Comparison of ENCODE assay signal across 19 mouse cellular contexts in genomic region chr1:162515116-162515515, GRCm38 (mm10). TPM values are rescaled to one million over a fixed set of nuclear protein-coding genes. Genes with fewer than 3 reads are reported as not detected.
"Had no signal": no experiment of that assay in that cellular context is flagged by ENCODE, and none has a peak within 500 bp of the region (broad histone marks: within the 10 kb centered on the region; RNA-seq: fewer than 3 reads in every experiment).

No protein-coding gene starts in this region.

- H3K4me1 ChIP-seq: lung, embryonic 15.5 days; midbrain, embryonic 13.5 days; midbrain, embryonic 15.5 days; neural tube, embryonic 12.5 days; stomach, embryonic 15.5 days had no signal

- H3K9me3 ChIP-seq: lung, embryonic 15.5 days; megakaryocyte, embryonic 14.5 days; midbrain, embryonic 13.5 days; midbrain, embryonic 15.5 days; neural tube, embryonic 12.5 days; stomach, embryonic 15.5 days had no signal

- H3K36me3 ChIP-seq: lung, embryonic 15.5 days; midbrain, embryonic 13.5 days; midbrain, embryonic 15.5 days; neural tube, embryonic 12.5 days; stomach, embryonic 15.5 days had no signal

- H3K9ac ChIP-seq: lung, embryonic 15.5 days; midbrain, embryonic 13.5 days; midbrain, embryonic 15.5 days; neural tube, embryonic 12.5 days; stomach, embryonic 15.5 days had no signal

- DNase-seq: lung, adult 2 months; lung, postnatal 14 days; lung, postnatal 36 days; right cerebral cortex, postnatal 14 days; thymus, adult 2 months; thymus, postnatal 14 days; thymus, postnatal 36 days had no signal

- ATAC-seq: lung, postnatal 0 days; midbrain, embryonic 13.5 days; midbrain, embryonic 15.5 days had no signal

- H3K4me2 ChIP-seq: lung, embryonic 15.5 days; midbrain, embryonic 11.5 days; midbrain, embryonic 13.5 days; midbrain, embryonic 15.5 days; neural tube, embryonic 12.5 days; stomach, embryonic 15.5 days had no signal

- H3K27ac ChIP-seq: lung, embryonic 15.5 days; macrophage; midbrain, embryonic 13.5 days; midbrain, embryonic 15.5 days; neural tube, embryonic 12.5 days; stomach, embryonic 15.5 days; stomach, postnatal 0 days had no signal

- H3K4me3 ChIP-seq: lung, embryonic 15.5 days; megakaryocyte, embryonic 14.5 days; midbrain, embryonic 13.5 days; midbrain, embryonic 15.5 days; neural tube, embryonic 12.5 days; stomach, embryonic 15.5 days had no signal

- H3K27me3 ChIP-seq: lung, embryonic 15.5 days; midbrain, embryonic 13.5 days; midbrain, embryonic 15.5 days; neural tube, embryonic 12.5 days; stomach, embryonic 15.5 days had no signal

RNA-seq across cellular contexts. Expression of gene Dnm3, which starts 37.3 kb away (rescaled TPM):
- total RNA-seq: megakaryocyte progenitor cell, adult 5-6 weeks; neutrophil, adult 5-6 weeks had no signal
- polyA plus RNA-seq: macrophage had no signal
